Mouse (Mus musculus) liver, embryonic 13.5 days (tissue): ENCODE data around the gene Kctd2. TPM values are rescaled to one million over a fixed set of nuclear protein-coding genes. Genes with fewer than 3 reads are reported as not detected.

Experiments
- ATAC-seq: fragments of 200-750 bp; cut with Nextera tagmentation; 2 replicates; pipeline ENCODE4 v1.8.0; 2017; ENCODE audit warnings: low read depth, mild to moderate bottlenecking, moderate number of reproducible peaks, moderate library complexity
- DNase-seq: peaks from one replicate; pipeline ENCODE4 v3.0.0; 2022
- H3K27ac ChIP-seq: fragments of 300-500 bp; sonication (generic); 2 replicates; pipeline ENCODE4 v1.5.1; 2015; ENCODE audit warnings: moderate library complexity, mild to moderate bottlenecking, inconsistent platforms
- H3K27me3 ChIP-seq: fragments of 300-500 bp; sonication (generic); 2 replicates; pipeline ENCODE4 v1.6.1; 2015; ENCODE audit warnings: mild to moderate bottlenecking, inconsistent platforms
- H3K36me3 ChIP-seq: fragments of 300-500 bp; sonication (generic); 2 replicates; pipeline ENCODE4 v1.6.1; 2015; ENCODE audit warnings: mild to moderate bottlenecking, inconsistent platforms
- H3K4me1 ChIP-seq: fragments of 300-500 bp; sonication (generic); replicated peaks from 2 replicates; pipeline ENCODE4 v1.6.1; 2015; ENCODE audit warnings: inconsistent platforms
- H3K4me2 ChIP-seq: fragments of 300-500 bp; sonication (generic); 2 replicates; pipeline ENCODE4 v1.6.1; 2015; ENCODE audit warnings: inconsistent platforms, mild to moderate bottlenecking, moderate library complexity
- H3K4me3 ChIP-seq: fragments of 300-500 bp; sonication (generic); replicated peaks from 2 replicates; pipeline ENCODE4 v1.5.1; 2015; ENCODE audit warnings: mild to moderate bottlenecking, inconsistent platforms
- H3K9ac ChIP-seq: fragments of 300-500 bp; sonication (generic); 2 replicates; pipeline ENCODE4 v1.6.1; 2015; ENCODE audit warnings: mild to moderate bottlenecking, inconsistent platforms
- H3K9me3 ChIP-seq: fragments of 300-500 bp; sonication (generic); replicated peaks from 2 replicates; pipeline ENCODE4 v1.6.1; 2016; ENCODE audit warnings: inconsistent platforms
- WGBS: fragments of 180-500 bp; shearing (Covaris S2); methylation state at CpG from one replicate; pipeline ENCODE4 v1.1.7; 2015; ENCODE audit not compliant: insufficient replicate concordance; 5-methylcytosine and 5-hydroxymethylcytosine counted together
- polyA plus RNA-seq: library from polyadenylated mRNA; unstranded; fragments of >200 nt; fragmentation: Nextera tagmentation; extraction: Ambion mirVana; gene quantifications from 2 replicates; pipeline ENCODE4 v1.2.1, GENCODE M21; 2015

Kctd2 gene
- polyA plus RNA-seq, 1 experiment from 2014 or later, result 4.1 TPM

DNA sequence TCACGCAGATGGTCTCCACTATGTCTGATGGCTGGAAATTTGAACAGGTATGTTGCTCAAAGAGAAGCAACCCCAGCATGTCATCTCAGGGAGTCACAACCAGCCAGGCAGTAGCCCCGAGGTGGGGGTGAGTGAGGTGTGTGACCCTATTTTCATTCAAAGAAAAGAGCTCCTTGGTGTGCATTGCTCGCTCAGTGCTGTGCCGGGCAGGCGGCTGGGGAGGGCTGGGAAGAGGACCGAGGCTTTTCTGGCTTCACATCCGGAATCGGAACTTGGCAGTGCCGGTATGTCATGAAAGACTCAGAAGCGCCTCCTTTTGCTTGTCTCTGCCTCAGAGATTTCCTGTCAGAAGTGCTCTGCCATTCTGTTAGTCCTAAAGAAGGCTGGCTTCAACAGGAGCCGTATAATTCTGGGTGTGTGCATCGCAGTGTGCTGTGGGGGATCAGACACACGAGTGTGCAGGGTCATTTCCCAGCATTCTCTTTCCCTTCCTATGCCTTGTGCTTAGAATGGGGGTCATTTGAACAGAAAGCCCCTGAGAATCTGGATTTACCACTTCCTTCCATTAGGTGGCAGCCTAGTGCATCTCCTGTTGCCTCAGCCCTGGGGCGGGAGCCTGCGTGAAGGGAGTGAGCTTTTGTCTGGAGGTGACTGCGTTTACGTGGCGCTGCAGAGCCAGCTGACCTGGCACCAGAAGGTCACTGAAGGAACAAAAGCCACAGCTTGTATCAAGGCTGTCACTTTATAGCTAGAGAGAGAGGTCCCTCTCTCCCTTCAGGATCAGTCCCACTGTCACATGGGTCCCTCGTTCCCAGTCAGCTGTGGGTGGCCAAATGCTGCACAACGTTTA lies 7.8 kb downstream of the Kctd2 start:
- peak; percentile 55 for DNase-seq
- H3K4me1 ChIP-seq, result peaks cover 21% of the 10 kb centered on the region
- WGBS, result 43% methylated on average over 20 of the region's 20 CpGs
- H3K9me3 ChIP-seq, result no peaks in the 10 kb centered on the region
- H3K4me3 ChIP-seq, result no peak overlapping the region
- no peaks in the 10 kb centered on the region for H3K27me3 ChIP-seq
- H3K9ac ChIP-seq, result no peak overlapping the region
- H3K27ac ChIP-seq, result 0 out of 2 replicates have a peak overlapping the region, but pooled peaks have one; percentile 13
- peak; percentile 46; the same call in 1 of the 2 replicates for ATAC-seq
- peaks cover 41% of the 10 kb centered on the region for H3K36me3 ChIP-seq
- no peak overlapping the region for H3K4me2 ChIP-seq

- 82% methylated on average over 7 of the region's 7 CpGs for WGBS
- Histone ChIP-seq H3K9ac (no peak overlapping the region), H3K27ac (no peak overlapping the region), H3K4me2 (no peak overlapping the region), H3K27me3 (peaks cover under 1% of the 10 kb centered on the region; the same call in 1 of the 2 replicates), H3K36me3 (peaks cover 40% of the 10 kb centered on the region), H3K9me3 (no peaks in the 10 kb centered on the region), H3K4me3 (no peak overlapping the region), H3K4me1 (peaks cover 21% of the 10 kb centered on the region)
- ATAC-seq (no peak), DNase-seq (no peak)
Observed at GRCm38 (mm10) chr11:115429307-115429706, 9.4 kb downstream of the Kctd2 start.

- Histone ChIP-seq H3K36me3 (peaks cover 37% of the 10 kb centered on the region), H3K4me1 (peaks cover 25% of the 10 kb centered on the region), H3K27ac (no peak overlapping the region), H3K4me2 (no peak overlapping the region), H3K9ac (no peak overlapping the region), H3K4me3 (no peak overlapping the region), H3K27me3 (peaks cover 13% of the 10 kb centered on the region), H3K9me3 (no peaks in the 10 kb centered on the region)
- no peak for ATAC-seq
- 76% methylated on average over 6 of the region's 6 CpGs for WGBS
- no peak for DNase-seq
Observed at GRCm38 (mm10) chr11:115430561-115430960, 10.6 kb downstream of the Kctd2 start.

- H3K9ac ChIP-seq, result no peak overlapping the region
- no peaks in the 10 kb centered on the region for H3K9me3 ChIP-seq
- 0 out of 2 replicates have a peak overlapping the region, but pooled peaks have one; percentile 18 for H3K27ac ChIP-seq
- peaks cover 28% of the 10 kb centered on the region for H3K4me1 ChIP-seq
- peaks cover 29% of the 10 kb centered on the region for H3K36me3 ChIP-seq
- H3K27me3 ChIP-seq, result peaks cover 32% of the 10 kb centered on the region
- WGBS, result 57% methylated on average over 4 of the region's 4 CpGs
- no peak for DNase-seq
- H3K4me2 ChIP-seq, result no peak overlapping the region
- no peak overlapping the region for H3K4me3 ChIP-seq
- 0 out of 2 replicates have a peak, but pooled peaks have one; percentile 10 for ATAC-seq
Observed at GRCm38 (mm10) chr11:115432814-115433213, 12.9 kb downstream of the Kctd2 start.

DNA sequence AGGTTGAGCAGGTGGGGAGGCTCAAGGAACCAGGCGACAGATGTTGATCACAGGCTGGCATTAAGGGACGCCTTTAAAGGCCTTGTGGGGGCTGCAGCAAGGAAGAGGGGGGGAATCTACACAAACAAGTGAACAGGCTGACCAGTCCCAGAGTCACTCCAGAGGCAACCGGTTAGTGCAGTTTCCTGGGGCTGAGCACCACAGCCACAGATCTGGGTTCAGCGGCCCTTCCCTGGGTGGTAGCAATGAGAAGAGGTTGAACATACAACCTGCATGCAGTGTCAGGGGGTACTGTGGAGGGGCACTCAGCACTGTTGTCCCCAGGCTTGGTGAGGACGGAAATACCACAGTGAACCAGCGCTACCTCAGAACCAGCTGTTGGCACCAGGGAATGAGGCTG lies 13.4 kb downstream of the Kctd2 start:
- DNase-seq, result no peak
- H3K36me3 ChIP-seq, result peaks cover 29% of the 10 kb centered on the region
- no peak overlapping the region for H3K27ac ChIP-seq
- ATAC-seq, result no peak
- no peak overlapping the region for H3K9ac ChIP-seq
- 74% methylated on average over 6 of the region's 6 CpGs for WGBS
- H3K4me1 ChIP-seq, result peaks cover 25% of the 10 kb centered on the region
- H3K9me3 ChIP-seq, result no peaks in the 10 kb centered on the region
- peaks cover 32% of the 10 kb centered on the region for H3K27me3 ChIP-seq
- H3K4me3 ChIP-seq, result no peak overlapping the region
- H3K4me2 ChIP-seq, result no peak overlapping the region

GRCm38 (mm10) chr11:115435596-115436337 lies 15.8 kb downstream of the Kctd2 start:
- WGBS, result 5% methylated on average over 31 of the region's 31 CpGs
- no peak for DNase-seq
- Histone ChIP-seq H3K27me3 (peaks cover 32% of the 10 kb centered on the region), H3K4me1 (peaks cover 21% of the 10 kb centered on the region), H3K9me3 (no peaks in the 10 kb centered on the region; the same call in 1 of the 2 replicates), H3K4me2 (peak overlapping the region; percentile 53), H3K4me3 (peak overlapping the region; percentile 25), H3K36me3 (peaks cover 9% of the 10 kb centered on the region), H3K9ac (peak overlapping the region; percentile 44; the same call in 1 of the 2 replicates), H3K27ac (no peak overlapping the region)
- ATAC-seq, result no peak

DNA sequence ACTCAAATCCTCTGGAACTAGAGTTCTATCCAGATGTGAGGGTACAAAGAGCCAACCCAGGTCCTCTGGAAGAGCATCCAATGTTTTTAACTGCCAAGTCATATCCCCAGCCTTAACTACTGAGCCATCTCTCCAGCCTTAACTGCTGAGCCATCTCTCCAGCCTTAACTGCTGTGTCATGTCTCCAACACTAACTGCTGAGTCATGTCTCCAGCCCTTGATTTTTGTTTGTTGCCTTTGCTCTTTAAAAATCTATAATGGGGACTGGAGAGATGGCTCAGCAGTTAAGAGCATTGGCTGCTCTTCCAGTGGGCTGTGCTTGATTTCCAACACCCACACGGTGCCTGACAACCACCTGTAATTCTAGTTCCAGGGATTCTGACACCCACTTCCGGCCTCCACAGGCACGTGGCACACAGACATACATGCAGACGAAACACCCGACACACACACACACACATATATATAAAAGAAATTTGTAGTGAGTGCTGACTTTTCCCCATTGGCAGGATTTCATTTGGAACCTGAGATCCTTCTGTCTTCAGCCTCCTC lies 17.7 kb downstream of the Kctd2 start:
- DNase-seq (no peak), ATAC-seq (no peak)
- Histone ChIP-seq H3K27ac (no peak overlapping the region), H3K9me3 (no peaks in the 10 kb centered on the region; the same call in 1 of the 2 replicates), H3K27me3 (peaks cover 44% of the 10 kb centered on the region), H3K36me3 (no peaks in the 10 kb centered on the region), H3K4me2 (no peak overlapping the region), H3K4me3 (no peak overlapping the region), H3K4me1 (peaks cover 17% of the 10 kb centered on the region), H3K9ac (no peak overlapping the region)
- WGBS, result 64% methylated on average over 5 of the region's 5 CpGs

GRCm38 (mm10) chr11:115439326-115439725 lies 19.4 kb downstream of the Kctd2 start:
- Histone ChIP-seq H3K9me3 (no peaks in the 10 kb centered on the region; the same call in 1 of the 2 replicates), H3K4me2 (no peak overlapping the region), H3K4me1 (peaks cover 15% of the 10 kb centered on the region), H3K27ac (no peak overlapping the region), H3K36me3 (no peaks in the 10 kb centered on the region), H3K4me3 (no peak overlapping the region), H3K9ac (no peak overlapping the region), H3K27me3 (peaks cover 43% of the 10 kb centered on the region)
- no peak for DNase-seq
- WGBS, result 68% methylated on average over 3 of the region's 3 CpGs
- ATAC-seq, result no peak

DNA sequence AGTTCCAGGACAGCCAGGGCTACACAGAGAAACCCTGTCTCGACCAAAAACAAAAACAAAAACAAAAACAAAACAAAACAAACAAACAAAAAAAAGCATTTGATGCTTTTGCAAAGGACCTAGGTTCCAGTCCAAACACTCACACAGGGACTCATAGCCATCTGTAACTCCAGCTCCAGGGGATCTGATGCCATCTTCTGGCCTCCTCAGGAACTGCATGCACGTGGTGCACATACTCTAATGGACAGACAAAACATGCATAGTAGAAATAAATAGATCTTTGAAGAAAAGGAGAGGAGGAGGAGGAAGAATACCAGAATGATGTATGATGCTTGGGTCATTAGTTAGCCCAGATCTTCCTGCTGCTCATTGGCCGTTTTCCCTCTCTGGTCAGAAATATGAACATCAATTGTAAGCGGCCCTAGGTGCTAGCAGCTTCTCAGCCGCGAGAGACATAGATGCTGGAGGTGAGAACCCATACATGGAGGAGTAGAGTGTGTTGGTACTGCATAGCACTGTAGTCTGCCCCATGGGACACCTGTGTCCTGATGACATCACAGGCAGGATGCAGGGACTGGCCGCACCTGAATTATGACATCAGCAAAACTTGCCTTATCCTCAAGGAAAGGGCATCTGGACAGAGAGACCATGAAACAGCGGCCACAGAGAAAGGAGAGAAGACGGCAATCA lies 20.1 kb downstream of the Kctd2 start, which contains the start of gene Trim80:
TSS of gene Trim80 (plus strand) at position 640 of the 690 bp plus-strand sequence.
- DNase-seq (no peak), ATAC-seq (no peak)
- Histone ChIP-seq H3K9me3 (no peaks in the 10 kb centered on the region; the same call in 1 of the 2 replicates), H3K27ac (no peak within 1 kb of the TSS), H3K9ac (no peak within 1 kb of the TSS), H3K36me3 (no peaks in the 10 kb centered on the region), H3K4me1 (peaks cover 15% of the 10 kb centered on the region), H3K4me2 (no peak within 1 kb of the TSS), H3K4me3 (no peak within 1 kb of the TSS), H3K27me3 (peaks cover 36% of the 10 kb centered on the region)
- 81% methylated on average over 9 of the region's 9 CpGs for WGBS

DNA sequence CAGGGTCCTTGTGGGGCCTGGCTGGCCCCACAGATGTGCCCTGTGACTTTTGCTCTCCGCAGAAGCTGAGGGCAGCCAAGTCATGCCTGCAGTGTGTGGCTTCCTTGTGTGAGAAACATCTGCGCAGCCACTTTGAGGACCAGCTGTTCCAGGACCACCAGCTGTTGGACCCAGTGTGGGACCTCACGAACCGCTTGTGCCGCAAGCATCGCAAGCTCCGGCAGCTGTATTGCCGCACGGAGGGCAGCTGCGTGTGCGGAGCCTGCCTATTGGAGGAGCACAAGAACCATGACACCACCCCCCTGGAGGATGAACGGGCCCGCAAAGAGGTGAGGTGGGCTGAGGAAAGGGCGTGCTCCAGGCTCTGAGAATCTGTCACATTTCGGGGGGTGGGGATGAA lies 21.5 kb downstream of the Kctd2 start:
- Histone ChIP-seq H3K27ac (no peak overlapping the region), H3K4me1 (peaks cover 14% of the 10 kb centered on the region), H3K9me3 (no peaks in the 10 kb centered on the region; the same call in 1 of the 2 replicates), H3K36me3 (no peaks in the 10 kb centered on the region), H3K27me3 (peaks cover 22% of the 10 kb centered on the region), H3K9ac (no peak overlapping the region), H3K4me2 (no peak overlapping the region), H3K4me3 (no peak overlapping the region)
- WGBS, result 49% methylated on average over 15 of the region's 15 CpGs
- ATAC-seq (no peak), DNase-seq (no peak)
